Mouse (Mus musculus) G1E (cell line): ENCODE measurements at regions not wholly inside any gene's neighbourhood (a gene's known extent, or its start where the extent isn't known, plus 50 kb on each side); places are given as distances from the start of the nearest gene placed in this dataset.

Experiments
- GATA1 ChIP-seq: IDR thresholded peaks from 2 replicates; pipeline ENCODE4 v1.6.1; 2012; ENCODE audit warnings: borderline replicate concordance, low read length, inconsistent platforms, mixed read lengths
- GATA2 ChIP-seq: IDR thresholded peaks from 2 replicates; pipeline ENCODE4 v1.6.1; 2012; ENCODE audit warnings: low read depth, low read length, inconsistent platforms, borderline replicate concordance

GRCm38 (mm10) chr19:15487576-15487975 lies 459.6 kb downstream of the Psat1 start:
- no peak for TF ChIP-seq GATA1
- no peak for TF ChIP-seq GATA2
